8 mouse cellular contexts compared by ENCODE assay signal in genomic region chr2:55436261-55437006, GRCm38 (mm10). TPM values are rescaled to one million over a fixed set of nuclear protein-coding genes. Genes with fewer than 3 reads are reported as not detected.
DNase-seq lines count a peak whose midpoint lies in the region; ATAC-seq lines count a peak whose summit lies in the region.

No protein-coding gene starts in this region.

- H3K4me2 ChIP-seq in forebrain, embryonic 11.5 days (ENCODE audit: low read depth, low read length, severe bottlenecking), result peak overlapping the region; percentile 91
- peak overlapping the region; percentile 93 for H3K4me2 ChIP-seq in hindbrain, embryonic 12.5 days (replicated peaks)
- peak overlapping the region; percentile 91 for H3K4me2 ChIP-seq in limb, embryonic 13.5 days (replicated peaks)

- H3K9ac ChIP-seq in forebrain, embryonic 11.5 days (ENCODE audit: low read length), result peak overlapping the region; percentile 50
- peak overlapping the region; percentile 58 for H3K9ac ChIP-seq in hindbrain, embryonic 12.5 days
- H3K9ac ChIP-seq in limb, embryonic 13.5 days, result peak overlapping the region; percentile 46

- H3K4me1 ChIP-seq in megakaryocyte, embryonic 14.5 days, result peaks cover 12% of the 10 kb centered on the region; the same call in 1 of the 2 replicates
- H3K4me1 ChIP-seq in forebrain, embryonic 11.5 days (replicated peaks; ENCODE audit: control insufficient read depth, insufficient read depth, low read length), result peaks cover 4% of the 10 kb centered on the region; the same call in 1 of the 2 replicates
- peaks cover 21% of the 10 kb centered on the region for H3K4me1 ChIP-seq in hindbrain, embryonic 12.5 days
- H3K4me1 ChIP-seq in limb, embryonic 13.5 days, result peaks cover 23% of the 10 kb centered on the region

- H3K4me3 ChIP-seq in megakaryocyte, embryonic 14.5 days (replicated peaks), result peak overlapping the region; percentile 70
- H3K4me3 ChIP-seq in forebrain, embryonic 11.5 days (ENCODE audit: low read depth, low read length), result peak overlapping the region; percentile 43
- H3K4me3 ChIP-seq in hindbrain, embryonic 12.5 days, result peak overlapping the region; percentile 53
- peak overlapping the region; percentile 50 for H3K4me3 ChIP-seq in limb, embryonic 13.5 days

- 2% methylated on average over 21 of the region's 21 CpGs for WGBS in forebrain, embryonic 11.5 days
- under 1% methylated on average over 21 of the region's 21 CpGs for WGBS in hindbrain, embryonic 12.5 days
- under 1% methylated on average over 21 of the region's 21 CpGs for WGBS in limb, embryonic 13.5 days

- peaks cover 15% of the 10 kb centered on the region for H3K9me3 ChIP-seq in megakaryocyte, embryonic 14.5 days
- H3K9me3 ChIP-seq in forebrain, embryonic 11.5 days (ENCODE audit: control insufficient read depth, low read length), result no peaks in the 10 kb centered on the region
- H3K9me3 ChIP-seq in hindbrain, embryonic 12.5 days (replicated peaks), result no peaks in the 10 kb centered on the region
- no peaks in the 10 kb centered on the region for H3K9me3 ChIP-seq in limb, embryonic 13.5 days

- ATAC-seq in megakaryocyte, adult 5-6 weeks (ENCODE audit: poor library complexity, severe bottlenecking), result no peak
- ATAC-seq in forebrain, embryonic 11.5 days (replicated peaks; ENCODE audit: low FRiP score), result peak; percentile 53
- ATAC-seq in hindbrain, embryonic 12.5 days (ENCODE audit: low FRiP score), result peak; percentile 66
- peak; percentile 41; the same call in 1 of the 2 replicates for ATAC-seq in limb, embryonic 13.5 days (ENCODE audit: low FRiP score, low read depth)
- ATAC-seq in megakaryocyte progenitor cell, adult 5-6 weeks (replicated peaks; ENCODE audit: poor library complexity), result no peak

- no peak overlapping the region for H3K27ac ChIP-seq in forebrain, embryonic 11.5 days (ENCODE audit: low read depth, low read length)
- no peak overlapping the region for H3K27ac ChIP-seq in hindbrain, embryonic 12.5 days
- no peak overlapping the region for H3K27ac ChIP-seq in limb, embryonic 13.5 days

- H3K27me3 ChIP-seq in megakaryocyte, embryonic 14.5 days (replicated peaks), result peaks cover 34% of the 10 kb centered on the region
- H3K27me3 ChIP-seq in forebrain, embryonic 11.5 days (ENCODE audit: control insufficient read depth, insufficient read depth, low read length), result peaks cover 17% of the 10 kb centered on the region
- H3K27me3 ChIP-seq in hindbrain, embryonic 12.5 days, result peaks cover 27% of the 10 kb centered on the region
- H3K27me3 ChIP-seq in limb, embryonic 13.5 days, result peaks cover 43% of the 10 kb centered on the region

- peak; percentile 65 for DNase-seq in forebrain, embryonic 11.5 days (ENCODE audit: low spot score)
- DNase-seq in retina, postnatal 1 day, result peak; percentile 51
- DNase-seq in gastrocnemius, postnatal 25 days, result no peak

- H3K36me3 ChIP-seq in megakaryocyte, embryonic 14.5 days (replicated peaks; ENCODE audit: low read length), result no peaks in the 10 kb centered on the region
- no peaks in the 10 kb centered on the region for H3K36me3 ChIP-seq in forebrain, embryonic 11.5 days (ENCODE audit: control insufficient read depth, insufficient read depth, low read length)
- H3K36me3 ChIP-seq in hindbrain, embryonic 12.5 days, result no peaks in the 10 kb centered on the region
- no peaks in the 10 kb centered on the region for H3K36me3 ChIP-seq in limb, embryonic 13.5 days

RNA-seq across cellular contexts. Expression of gene Kcnj3, which starts 0.7 kb away (rescaled TPM):
- polyA plus RNA-seq in megakaryocyte, embryonic 14.5 days (2012; ENCODE audit: insufficient read depth, low replicate concordance), result not detected in 2 replicates
- total RNA-seq in megakaryocyte, adult 5-6 weeks (2015), result not detected in 2 replicates
- not detected in 2 replicates for total RNA-seq in megakaryocyte, adult 5-6 weeks (2017)
- polyA plus RNA-seq in forebrain, embryonic 11.5 days (2014; fragmentation: Nextera tagmentation; extraction: Ambion mirVana), result 0.15 and 0.60 TPM in 2 replicates
- 1.8 and 2.2 TPM in 2 replicates for polyA plus RNA-seq in hindbrain, embryonic 12.5 days (2016; fragmentation: Nextera tagmentation; extraction: Ambion mirVana)
- 0.34 and 0.39 TPM in 2 replicates for polyA plus RNA-seq in limb, embryonic 13.5 days (2015; fragmentation: Nextera tagmentation; extraction: Ambion mirVana)
- total RNA-seq in megakaryocyte progenitor cell, adult 5-6 weeks (2015), result not detected in 2 replicates
- total RNA-seq in megakaryocyte progenitor cell, adult 5-6 weeks (2017), result not detected in 2 replicates
- under 1 TPM; 0.11 to 0.15 TPM for total RNA-seq in gastrocnemius, postnatal 25 days (2021)

Comparison
In these comparisons a context has a peak if more than half of its experiments do, and no peak if none do; other contexts are left out.
1. ATAC-seq: peak in forebrain, embryonic 11.5 days (single experiment), hindbrain, embryonic 12.5 days (single experiment) and limb, embryonic 13.5 days (single experiment); none in megakaryocyte, adult 5-6 weeks (single experiment) and megakaryocyte progenitor cell, adult 5-6 weeks (single experiment).
2. Peak in every context shown above with its lines, with median percentiles within 50 percentile points of each other: H3K4me3 ChIP-seq, H3K4me2 ChIP-seq and H3K9ac ChIP-seq.